Mouse (Mus musculus): ENCODE results near the gene Phf24.

DNA sequence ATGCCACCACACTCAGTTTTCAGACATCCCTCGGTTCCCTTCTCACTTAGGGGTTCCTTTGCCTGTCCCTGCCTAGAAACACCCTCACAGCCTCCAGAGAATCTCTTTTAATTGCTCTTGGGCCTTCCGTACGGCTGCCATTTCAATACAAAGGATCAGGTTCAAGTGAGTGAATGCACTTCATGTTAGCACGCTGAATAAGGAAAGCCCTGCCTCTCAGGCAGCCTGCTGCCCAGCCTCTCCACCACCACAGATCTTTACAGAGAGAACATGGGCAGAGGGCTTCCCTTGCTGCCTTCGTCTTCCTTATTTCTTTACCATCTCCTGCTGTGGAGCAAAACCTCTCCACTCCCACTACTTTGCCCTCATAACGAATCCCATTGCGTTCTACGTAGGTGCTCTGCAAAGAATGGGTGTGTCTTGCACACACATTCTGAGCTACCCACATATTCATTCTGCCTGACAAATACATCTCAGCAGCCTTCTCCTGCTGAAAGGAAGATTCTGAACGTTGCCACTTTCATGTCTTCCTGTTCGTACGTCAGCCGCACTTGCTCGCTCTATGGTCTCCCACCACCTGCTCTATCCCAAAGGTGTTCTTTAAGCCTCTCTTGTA lies 7.7 kb downstream of the Phf24 start:
- TF ChIP-seq POLR2A (IDR thresholded peaks at IDR 0.05; ENCODE audit: extremely low read depth, insufficient read depth, low read length) (0 out of 2 replicates have a peak, but pooled peaks have one; percentile 17), CTCF (IDR thresholded peaks at IDR 0.05; ENCODE audit: extremely low read depth, insufficient read depth, low read length) (no peak)

Measured in cortical plate, adult 2 months (tissue).